Mouse (Mus musculus): ENCODE data around the gene Npc1l1. TPM values are rescaled to one million over a fixed set of nuclear protein-coding genes. Genes with fewer than 3 reads are reported as not detected.

The Npc1l1 gene
- polyA plus RNA-seq, 2 experiments = 0.23 to 0.25 TPM

DNA sequence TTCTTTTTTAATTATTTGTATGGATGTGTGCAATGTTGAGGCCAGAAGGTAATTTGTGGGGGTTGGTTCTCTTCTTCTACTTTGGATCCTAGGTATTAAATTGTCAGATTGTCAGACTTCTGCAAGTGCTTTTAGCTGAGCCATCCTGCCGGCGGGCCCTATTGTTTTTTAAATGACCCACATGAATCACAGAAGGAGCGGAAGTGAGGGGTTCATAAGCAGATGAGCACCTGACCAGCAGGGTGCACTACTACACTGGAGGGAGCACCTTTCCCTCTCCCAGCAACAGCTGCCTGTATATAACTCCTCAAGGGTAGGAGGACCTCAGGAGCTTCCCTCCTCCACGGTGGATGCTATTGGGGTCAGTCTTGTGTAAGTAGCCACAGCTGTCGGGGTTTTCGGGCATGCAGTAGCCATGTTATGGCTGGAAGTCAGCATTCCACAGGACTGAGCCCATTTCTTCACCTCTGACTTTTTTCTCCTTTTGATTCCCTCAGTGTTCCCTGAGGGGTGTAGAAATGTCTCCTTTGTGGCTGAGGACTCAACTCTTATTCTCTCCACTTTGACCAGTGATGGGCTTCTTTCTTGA lies 49.0 kb downstream of the Npc1l1 start:
- 62% methylated on average over 6 of the region's 6 CpGs for WGBS
- H3K9ac ChIP-seq (ENCODE audit: low read depth, low read length, severe bottlenecking) = no peak overlapping the region
- no peak overlapping the region for H3K4me3 ChIP-seq (replicated peaks; ENCODE audit: low read length)
- H3K4me2 ChIP-seq (replicated peaks; ENCODE audit: low read depth, low read length, severe bottlenecking) = no peak overlapping the region
- ATAC-seq (ENCODE audit: low FRiP score, low read depth) (no peak), DNase-seq (ENCODE audit: low spot score) (no peak)
- H3K27ac ChIP-seq (replicated peaks; ENCODE audit: low read depth, low read length) = no peak overlapping the region
- H3K9me3 ChIP-seq (ENCODE audit: control insufficient read depth, low read length) = no peaks in the 10 kb centered on the region
- TF ChIP-seq POLR2A (IDR thresholded peaks at IDR 0.05; ENCODE audit: borderline replicate concordance, extremely low read depth, insufficient read depth, insufficient read length) = no peak
- no peaks in the 10 kb centered on the region for H3K27me3 ChIP-seq (ENCODE audit: control insufficient read depth, insufficient read depth, low read length)
- H3K4me1 ChIP-seq (ENCODE audit: control insufficient read depth, insufficient read depth, low read length) = peaks cover 18% of the 10 kb centered on the region
- no peaks in the 10 kb centered on the region for H3K36me3 ChIP-seq (ENCODE audit: control insufficient read depth, insufficient read depth, low read length)

DNA sequence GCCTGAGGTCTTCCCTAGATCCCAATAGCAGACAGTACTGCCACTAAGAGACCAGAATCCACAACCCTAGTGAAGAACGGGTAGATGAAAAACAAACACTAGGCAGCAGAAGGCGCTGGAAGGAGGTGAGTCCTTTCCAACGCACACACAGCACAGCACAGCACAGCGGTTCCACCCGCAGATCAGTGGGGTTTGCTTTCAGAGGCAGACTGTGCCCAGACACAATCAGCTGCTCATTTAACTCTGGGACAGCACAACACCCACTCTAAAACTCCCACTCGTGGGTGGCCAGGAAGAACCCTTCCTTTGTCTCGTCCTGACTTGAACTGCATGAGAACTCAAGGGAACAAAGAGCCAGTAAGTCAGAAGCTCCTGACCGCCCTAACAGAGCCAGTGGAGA lies 50.7 kb downstream of the Npc1l1 start:
- Histone ChIP-seq H3K27me3 (ENCODE audit: control insufficient read depth, insufficient read depth, low read length) (no peaks in the 10 kb centered on the region), H3K4me2 (replicated peaks; ENCODE audit: low read depth, low read length, severe bottlenecking) (no peak overlapping the region), H3K9ac (ENCODE audit: low read depth, low read length, severe bottlenecking) (0 out of 2 replicates have a peak overlapping the region, but pooled peaks have one; percentile 14), H3K9me3 (ENCODE audit: control insufficient read depth, low read length) (no peaks in the 10 kb centered on the region), H3K27ac (replicated peaks; ENCODE audit: low read depth, low read length) (no peak overlapping the region), H3K4me3 (replicated peaks; ENCODE audit: low read length) (no peak overlapping the region), H3K4me1 (ENCODE audit: control insufficient read depth, insufficient read depth, low read length) (peaks cover 13% of the 10 kb centered on the region), H3K36me3 (ENCODE audit: control insufficient read depth, insufficient read depth, low read length) (no peaks in the 10 kb centered on the region)
- DNase-seq (ENCODE audit: low spot score) (no peak), ATAC-seq (ENCODE audit: low FRiP score, low read depth) (no peak)
- 27% methylated on average over 8 of the region's 8 CpGs for WGBS
- TF ChIP-seq POLR2A (IDR thresholded peaks at IDR 0.05; ENCODE audit: borderline replicate concordance, extremely low read depth, insufficient read depth, insufficient read length) = no peak

DNA sequence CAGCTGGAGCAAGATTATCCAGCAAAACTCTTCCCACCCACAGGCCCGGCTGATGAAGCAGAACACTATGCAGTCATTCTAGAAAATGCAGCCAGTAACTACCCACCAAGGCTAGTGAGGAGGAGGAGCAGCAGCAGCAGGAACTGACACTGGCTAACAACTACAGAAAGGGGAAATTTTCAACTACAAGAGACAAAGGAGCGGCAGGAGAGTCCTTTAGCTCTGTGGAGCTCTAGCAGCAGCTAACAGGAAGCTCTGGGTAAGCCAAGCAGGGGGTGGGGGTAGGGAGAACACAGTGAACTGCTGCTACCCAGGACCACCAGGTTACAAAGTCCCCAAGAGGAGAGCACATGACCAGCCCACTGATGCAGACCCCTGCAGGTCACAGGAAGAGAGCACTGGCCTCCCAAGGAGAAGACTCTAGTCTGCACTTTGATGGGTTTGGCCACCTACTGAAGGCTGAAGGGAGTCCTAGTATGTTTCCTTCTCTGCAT lies 51.2 kb downstream of the Npc1l1 start:
- TF ChIP-seq POLR2A (IDR thresholded peaks at IDR 0.05; ENCODE audit: borderline replicate concordance, extremely low read depth, insufficient read depth, insufficient read length) = no peak
- DNase-seq (ENCODE audit: low spot score) = no peak
- H3K4me2 ChIP-seq (replicated peaks; ENCODE audit: low read depth, low read length, severe bottlenecking) = no peak overlapping the region
- H3K9me3 ChIP-seq (ENCODE audit: control insufficient read depth, low read length) = no peaks in the 10 kb centered on the region
- H3K9ac ChIP-seq (ENCODE audit: low read depth, low read length, severe bottlenecking) = peak overlapping the region; percentile 14; the same call in 1 of the 2 replicates
- no peak overlapping the region for H3K4me3 ChIP-seq (replicated peaks; ENCODE audit: low read length)
- ATAC-seq (ENCODE audit: low FRiP score, low read depth) = no peak
- H3K27ac ChIP-seq (replicated peaks; ENCODE audit: low read depth, low read length) = no peak overlapping the region
- peaks cover 11% of the 10 kb centered on the region for H3K4me1 ChIP-seq (ENCODE audit: control insufficient read depth, insufficient read depth, low read length)
- 17% methylated on average over 2 of the region's 2 CpGs for WGBS
- H3K36me3 ChIP-seq (ENCODE audit: control insufficient read depth, insufficient read depth, low read length) = no peaks in the 10 kb centered on the region
- no peaks in the 10 kb centered on the region for H3K27me3 ChIP-seq (ENCODE audit: control insufficient read depth, insufficient read depth, low read length)

DNA sequence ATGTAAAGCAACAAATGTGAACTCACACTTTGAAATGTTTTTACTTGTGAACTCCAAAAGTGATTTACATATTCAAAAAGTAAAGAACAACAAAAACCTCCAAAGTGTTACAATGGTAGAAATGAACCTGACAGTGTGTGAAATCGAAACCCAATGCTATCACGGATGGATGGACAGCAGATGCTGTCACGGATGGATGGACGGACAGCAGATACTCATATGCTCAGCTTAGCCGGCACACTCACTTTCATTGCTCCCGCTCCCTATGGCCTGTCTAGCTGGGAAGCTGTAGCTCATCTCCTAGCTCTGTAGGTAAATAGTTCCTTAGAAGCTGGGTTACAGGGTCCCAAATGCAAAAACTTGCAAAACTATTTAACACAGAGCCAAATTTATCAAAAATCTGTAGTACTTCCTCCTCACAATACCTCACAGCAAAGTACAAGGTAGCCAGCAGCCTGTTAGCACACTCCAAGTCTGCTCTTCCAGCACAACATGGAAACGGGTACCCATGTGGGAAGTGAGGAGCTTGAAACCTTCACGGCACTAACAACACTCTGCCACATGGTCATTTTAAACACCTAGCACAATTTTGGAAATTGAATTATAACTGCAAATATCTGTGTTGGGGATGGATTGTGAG lies 52.0 kb downstream of the Npc1l1 start:
- Histone ChIP-seq H3K27me3 (ENCODE audit: control insufficient read depth, insufficient read depth, low read length) (no peaks in the 10 kb centered on the region), H3K4me3 (replicated peaks; ENCODE audit: low read length) (no peak overlapping the region), H3K36me3 (ENCODE audit: control insufficient read depth, insufficient read depth, low read length) (no peaks in the 10 kb centered on the region), H3K4me1 (ENCODE audit: control insufficient read depth, insufficient read depth, low read length) (peaks cover 11% of the 10 kb centered on the region), H3K27ac (replicated peaks; ENCODE audit: low read depth, low read length) (no peak overlapping the region), H3K9me3 (ENCODE audit: control insufficient read depth, low read length) (no peaks in the 10 kb centered on the region), H3K4me2 (replicated peaks; ENCODE audit: low read depth, low read length, severe bottlenecking) (no peak overlapping the region), H3K9ac (ENCODE audit: low read depth, low read length, severe bottlenecking) (no peak overlapping the region)
- WGBS = 76% methylated on average over 8 of the region's 8 CpGs
- ATAC-seq (ENCODE audit: low FRiP score, low read depth) (no peak), DNase-seq (ENCODE audit: low spot score) (no peak)
- no peak for TF ChIP-seq POLR2A (IDR thresholded peaks at IDR 0.05; ENCODE audit: borderline replicate concordance, extremely low read depth, insufficient read depth, insufficient read length)

DNA sequence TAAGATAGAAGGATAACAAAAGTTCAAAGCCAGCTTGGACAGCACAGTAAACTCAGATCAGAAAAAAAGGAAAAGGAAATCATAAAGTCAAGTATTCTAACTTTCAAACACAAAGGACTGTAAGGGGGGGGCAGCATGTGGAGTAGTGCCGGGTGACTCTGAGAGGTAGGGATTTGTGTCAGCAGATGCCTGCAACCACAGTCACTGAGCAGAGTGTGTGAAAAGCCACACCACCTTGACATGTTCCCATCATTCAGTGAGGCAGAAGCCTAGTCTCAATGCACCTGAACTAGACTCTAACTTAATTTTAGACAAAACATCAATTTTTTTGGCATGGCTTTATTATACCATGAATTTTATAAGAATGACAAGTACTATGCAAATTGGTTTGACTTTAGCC lies 54.4 kb downstream of the Npc1l1 start:
- 62% methylated on average over 1 of the region's 1 CpGs for WGBS
- no peaks in the 10 kb centered on the region for H3K36me3 ChIP-seq (ENCODE audit: control insufficient read depth, insufficient read depth, low read length)
- no peak overlapping the region for H3K27ac ChIP-seq (replicated peaks; ENCODE audit: low read depth, low read length)
- peaks cover 11% of the 10 kb centered on the region for H3K4me1 ChIP-seq (ENCODE audit: control insufficient read depth, insufficient read depth, low read length)
- H3K4me3 ChIP-seq (replicated peaks; ENCODE audit: low read length) = no peak overlapping the region
- no peak for ATAC-seq (ENCODE audit: low FRiP score, low read depth)
- H3K27me3 ChIP-seq (ENCODE audit: control insufficient read depth, insufficient read depth, low read length) = no peaks in the 10 kb centered on the region
- no peak overlapping the region for H3K4me2 ChIP-seq (replicated peaks; ENCODE audit: low read depth, low read length, severe bottlenecking)
- DNase-seq (ENCODE audit: low spot score) = no peak
- H3K9ac ChIP-seq (ENCODE audit: low read depth, low read length, severe bottlenecking) = no peak overlapping the region
- TF ChIP-seq POLR2A (IDR thresholded peaks at IDR 0.05; ENCODE audit: borderline replicate concordance, extremely low read depth, insufficient read depth, insufficient read length) = no peak
- no peaks in the 10 kb centered on the region for H3K9me3 ChIP-seq (ENCODE audit: control insufficient read depth, low read length)

All from limb, embryonic 14.5 days (tissue).